Mouse (Mus musculus) thymus, adult 2 months (tissue): ENCODE measurements at regions not wholly inside any gene's neighbourhood (a gene's known extent, or its start where the extent isn't known, plus 50 kb on each side); places are given as distances from the start of the nearest gene placed in this dataset.

Experiments
- DNase-seq: peaks from one replicate; pipeline ENCODE4 v3.0.0; 2021
- H3K27ac ChIP-seq: fragments of 200-500 bp; 2 replicates; pipeline ENCODE4 v1.5.1; 2012; ENCODE audit warnings: low read length, control low read depth; ENCODE audit not compliant: control insufficient read depth, insufficient read depth
- H3K27me3 ChIP-seq: fragments of 200-500 bp; 2 replicates; pipeline ENCODE4 v1.6.1; 2012; ENCODE audit warnings: mild to moderate bottlenecking, low read length, moderate library complexity, mixed read lengths; ENCODE audit not compliant: control insufficient read depth, insufficient read depth
- H3K36me3 ChIP-seq: fragments of 200-500 bp; 2 replicates; pipeline ENCODE4 v1.6.1; 2012; ENCODE audit warnings: mild to moderate bottlenecking, low read length, moderate library complexity; ENCODE audit not compliant: control insufficient read depth, insufficient read depth
- H3K4me1 ChIP-seq: fragments of 200-500 bp; replicated peaks from 2 replicates; pipeline ENCODE4 v1.6.1; 2012; ENCODE audit warnings: low read length; ENCODE audit not compliant: control insufficient read depth, insufficient read depth
- H3K4me3 ChIP-seq: fragments of 200-500 bp; 2 replicates; pipeline ENCODE4 v1.5.1; 2012; ENCODE audit warnings: mild to moderate bottlenecking, low read length, control low read depth, moderate library complexity; ENCODE audit not compliant: control insufficient read depth, insufficient read depth
- CTCF ChIP-seq: fragments of 200-500 bp; IDR thresholded peaks from 2 replicates; pipeline ENCODE4 v1.5.1; 2012; ENCODE audit warnings: mild to moderate bottlenecking, control low read depth, low read length, moderate library complexity, borderline replicate concordance; ENCODE audit not compliant: control insufficient read depth, poor library complexity, insufficient read depth; ENCODE audit errors: extremely low read depth
- POLR2A ChIP-seq: fragments of 200-500 bp; IDR thresholded peaks from 2 replicates; pipeline ENCODE4 v1.6.1; 2012; ENCODE audit warnings: mild to moderate bottlenecking, low read length, control low read depth, moderate library complexity; ENCODE audit not compliant: control insufficient read depth, poor library complexity, insufficient read depth; ENCODE audit errors: extremely low read depth
- WGBS: fragments of 180-500 bp; shearing (Covaris S2); methylation state at CpG from one replicate; pipeline ENCODE4 v1.1.7; 2018; 5-methylcytosine and 5-hydroxymethylcytosine counted together

- 89% methylated on average over 4 of the region's 4 CpGs for WGBS
- Histone ChIP-seq H3K36me3 (no peaks in the 10 kb centered on the region), H3K4me3 (no peak overlapping the region), H3K27me3 (no peaks in the 10 kb centered on the region), H3K27ac (no peak overlapping the region), H3K4me1 (no peaks in the 10 kb centered on the region)
- TF ChIP-seq CTCF (no peak), POLR2A (no peak)
- no peak for DNase-seq
These were observed 82.1 kb downstream of the Snx18 start for GRCm38 (mm10) chr13:113536306-113536705.

- Histone ChIP-seq H3K4me1 (no peaks in the 10 kb centered on the region), H3K4me3 (no peak overlapping the region), H3K27me3 (no peaks in the 10 kb centered on the region), H3K27ac (no peak overlapping the region), H3K36me3 (no peaks in the 10 kb centered on the region)
- DNase-seq = no peak
- 92% methylated on average over 8 of the region's 8 CpGs for WGBS
- TF ChIP-seq CTCF (no peak), POLR2A (no peak)
These were observed 83.5 kb downstream of the Snx18 start for GRCm38 (mm10) chr13:113534664-113535455.

GRCm38 (mm10) chr13:113533884-113534445 is 84.4 kb downstream of the Snx18 start:
- no peak overlapping the region for H3K27ac ChIP-seq
- no peaks in the 10 kb centered on the region for H3K27me3 ChIP-seq
- no peak for DNase-seq
- TF ChIP-seq CTCF = no peak
- TF ChIP-seq POLR2A = no peak
- no peaks in the 10 kb centered on the region for H3K4me1 ChIP-seq
- H3K4me3 ChIP-seq = no peak overlapping the region
- WGBS = 89% methylated on average over 4 of the region's 4 CpGs
- no peaks in the 10 kb centered on the region for H3K36me3 ChIP-seq

- no peak overlapping the region for H3K27ac ChIP-seq
- H3K4me3 ChIP-seq = no peak overlapping the region
- no peak for DNase-seq
- H3K27me3 ChIP-seq = no peaks in the 10 kb centered on the region
- no peaks in the 10 kb centered on the region for H3K4me1 ChIP-seq
- WGBS = 96% methylated on average over 6 of the region's 6 CpGs
- no peaks in the 10 kb centered on the region for H3K36me3 ChIP-seq
- TF ChIP-seq POLR2A = no peak
- no peak for TF ChIP-seq CTCF
These were observed 91.4 kb downstream of the Snx18 start for GRCm38 (mm10) chr13:113526997-113527396.

- Histone ChIP-seq H3K36me3 (no peaks in the 10 kb centered on the region), H3K4me3 (no peak overlapping the region), H3K27ac (no peak overlapping the region), H3K27me3 (no peaks in the 10 kb centered on the region), H3K4me1 (no peaks in the 10 kb centered on the region)
- 92% methylated on average over 5 of the region's 5 CpGs for WGBS
- TF ChIP-seq POLR2A (no peak), CTCF (no peak)
- DNase-seq = no peak
These were observed 94.9 kb downstream of the Snx18 start for GRCm38 (mm10) chr13:113523503-113523902.

GRCm38 (mm10) chr13:113518144-113518543 is 100.2 kb downstream of the Snx18 start:
- Histone ChIP-seq H3K36me3 (no peaks in the 10 kb centered on the region), H3K27ac (no peak overlapping the region), H3K4me3 (no peak overlapping the region), H3K27me3 (no peaks in the 10 kb centered on the region), H3K4me1 (0 out of 2 replicates have a peak, but pooled peaks cover 2% of the 10 kb centered on the region)
- DNase-seq = no peak
- WGBS = 87% methylated on average over 6 of the region's 6 CpGs
- TF ChIP-seq CTCF = no peak
- no peak for TF ChIP-seq POLR2A
